Mouse (Mus musculus) CH12.LX (cell line): ENCODE data around the gene Pptc7.

Source experiments
- CHD2 ChIP-seq: IDR thresholded peaks from 2 replicates; pipeline ENCODE4 v1.6.1; 2011; ENCODE audit warnings: low read length, improper control_type of control experiment
- CTCF ChIP-seq, 2 experiments: IDR thresholded peaks in 1 of 2; conservative IDR thresholded peaks in 1 of 2; 2 replicates each; pipeline ENCODE4 v1.5.1; 2011 to 2012; ENCODE audit warnings: low read depth in 2 of 2, low read length in 2 of 2, improper control_type of control experiment in 1 of 2, inconsistent platforms in 1 of 2, mild to moderate bottlenecking in 1 of 2, moderate library complexity in 1 of 2
- EP300 ChIP-seq: IDR thresholded peaks from 2 replicates; pipeline ENCODE4 v1.6.1; 2011; ENCODE audit warnings: low read length, improper control_type of control experiment
- ETS1 ChIP-seq: conservative IDR thresholded peaks from 2 replicates; pipeline ENCODE4 v1.6.1; 2012; ENCODE audit warnings: low read depth, mild to moderate bottlenecking, inconsistent platforms, low read length, improper control_type of control experiment, moderate library complexity
- NRF1 ChIP-seq: IDR thresholded peaks from 2 replicates; pipeline ENCODE4 v1.6.1; 2014; ENCODE audit warnings: low read depth, mild to moderate bottlenecking, inconsistent platforms, low read length, improper control_type of control experiment, moderate library complexity
- POLR2A ChIP-seq: IDR thresholded peaks from 2 replicates; pipeline ENCODE4 v1.6.1; 2011; ENCODE audit warnings: low read depth, mild to moderate bottlenecking, improper control_type of control experiment, low read length
- TBP ChIP-seq: conservative IDR thresholded peaks from 2 replicates; pipeline ENCODE4 v1.6.1; 2011; ENCODE audit warnings: low read depth, low read length, improper control_type of control experiment
- UBTF ChIP-seq: IDR thresholded peaks from 2 replicates; pipeline ENCODE4 v1.6.1; 2012; ENCODE audit warnings: low read depth, mild to moderate bottlenecking, inconsistent platforms, low read length, improper control_type of control experiment, moderate library complexity

GRCm38 (mm10) chr5:122237200-122237599 is 47.0 kb upstream of the Pptc7 start:
- no peak for TF ChIP-seq EP300
- TF ChIP-seq POLR2A, result no peak
- no peak for TF ChIP-seq CTCF (conservative IDR thresholded peaks at IDR 0.05 in 1 of 2, IDR thresholded peaks at IDR 0.05 in 1 of 2; ENCODE audit: low read depth in 2 of 2, low read length in 2 of 2)
- no peak for TF ChIP-seq TBP
- no peak for TF ChIP-seq UBTF
- TF ChIP-seq ETS1, result no peak
- no peak for TF ChIP-seq CHD2
- TF ChIP-seq NRF1, result no peak
